Mouse (Mus musculus) liver, adult 2 months (tissue): ENCODE results near the gene 1700067K01Rik. TPM values are rescaled to one million over a fixed set of nuclear protein-coding genes. Genes with fewer than 3 reads are reported as not detected.

Experiments used
- DNase-seq: peaks from one replicate; pipeline ENCODE4 v3.0.0-alpha.2; 2011; ENCODE audit warnings: low read depth, low spot score; ENCODE audit errors: extremely low read depth
- H3K27ac ChIP-seq: fragments of 200-500 bp; replicated peaks from 2 replicates; pipeline ENCODE4 v1.5.1; 2012; ENCODE audit warnings: low read depth, mild to moderate bottlenecking, control low read depth, inconsistent platforms, low read length; ENCODE audit not compliant: insufficient read depth
- H3K27me3 ChIP-seq: fragments of 200-500 bp; 2 replicates; pipeline ENCODE4 v1.6.1; 2012; ENCODE audit warnings: mild to moderate bottlenecking, moderate library complexity, low read length, inconsistent platforms; ENCODE audit not compliant: control insufficient read depth, insufficient read depth
- H3K36me3 ChIP-seq: fragments of 200-500 bp; 2 replicates; pipeline ENCODE4 v1.6.1; 2012; ENCODE audit warnings: low read length, inconsistent platforms; ENCODE audit not compliant: control insufficient read depth, insufficient read depth
- H3K4me1 ChIP-seq: fragments of 200-500 bp; 2 replicates; pipeline ENCODE4 v1.6.1; 2011; ENCODE audit warnings: low read length; ENCODE audit not compliant: control insufficient read depth, insufficient read depth
- H3K4me3 ChIP-seq: fragments of 200-500 bp; 2 replicates; pipeline ENCODE4 v1.5.1; 2011; ENCODE audit warnings: low read depth, mild to moderate bottlenecking, control low read depth, low read length, moderate library complexity; ENCODE audit not compliant: insufficient read depth
- H3K79me2 ChIP-seq: fragments of 200-500 bp; 2 replicates; pipeline ENCODE4 v1.6.1; 2012; ENCODE audit warnings: inconsistent platforms, mild to moderate bottlenecking, low read length, moderate library complexity; ENCODE audit not compliant: control insufficient read depth, insufficient read depth
- H3K9ac ChIP-seq: fragments of 200-500 bp; 2 replicates; pipeline ENCODE4 v1.6.1; 2012; ENCODE audit warnings: low read depth, mild to moderate bottlenecking, control low read depth, inconsistent platforms, low read length
- CTCF ChIP-seq: fragments of 200-500 bp; IDR thresholded peaks from 2 replicates; pipeline ENCODE4 v1.5.1; 2011; ENCODE audit warnings: low read depth, low read length, control low read depth
- POLR2A ChIP-seq: fragments of 200-500 bp; IDR thresholded peaks from 2 replicates; pipeline ENCODE4 v1.6.1; 2011; ENCODE audit warnings: low read length, control low read depth; ENCODE audit not compliant: insufficient read depth; ENCODE audit errors: extremely low read depth
- WGBS: fragments of 180-500 bp; shearing (Covaris S2); methylation state at CpG from one replicate; pipeline ENCODE4 v1.1.7; 2018; 5-methylcytosine and 5-hydroxymethylcytosine counted together
- polyA plus RNA-seq: library from polyadenylated mRNA; depleted of rRNA; stranded (reverse); fragments of >200 nt; gene quantifications from 2 replicates; pipeline ENCODE4 v1.2.3, GENCODE M21; 2012
- total RNA-seq: library from RNA; depleted of rRNA; stranded (reverse); fragments of >200 nt; gene quantifications from 2 replicates; pipeline ENCODE4 v1.2.3, GENCODE M21; 2014

1700067K01Rik gene
- total and polyA plus RNA-seq, 2 experiments: 0.26 to 0.46 TPM

- H3K27ac ChIP-seq: peak within 1 kb of the TSS; percentile 84
- no peaks in the 10 kb centered on the region; the same call in 1 of the 2 replicates for H3K36me3 ChIP-seq
- peaks cover 12% of the 10 kb centered on the region for H3K4me1 ChIP-seq
- no peaks in the 10 kb centered on the region for H3K27me3 ChIP-seq
- DNase-seq: no peak
- H3K4me3 ChIP-seq: peak within 1 kb of the TSS; percentile 91
- no peak for TF ChIP-seq CTCF
- no peak for TF ChIP-seq POLR2A
- peak within 1 kb of the TSS; percentile 99 for H3K9ac ChIP-seq
- no peaks in the 10 kb centered on the region for H3K79me2 ChIP-seq
- 17% methylated on average over 101 of the region's 112 CpGs for WGBS
These were observed 3.7 kb upstream of the 1700067K01Rik start, which contains the start of gene Samd1 for GRCm38 (mm10) chr8:83997511-83998141. Gene Samd1 (plus strand): TSS chr8:83997672.

- peaks cover 21% of the 10 kb centered on the region for H3K4me1 ChIP-seq
- H3K27me3 ChIP-seq: no peaks in the 10 kb centered on the region
- H3K79me2 ChIP-seq: no peaks in the 10 kb centered on the region
- no peak for TF ChIP-seq POLR2A
- no peak for TF ChIP-seq CTCF
- H3K27ac ChIP-seq: peak overlapping the region; percentile 63
- H3K36me3 ChIP-seq: no peaks in the 10 kb centered on the region; the same call in 1 of the 2 replicates
- H3K4me3 ChIP-seq: peak overlapping the region; percentile 71
- WGBS: 10% methylated on average over 89 of the region's 92 CpGs
- H3K9ac ChIP-seq: peak overlapping the region; percentile 82
- peak; percentile 70 for DNase-seq
These were observed 2.9 kb upstream of the 1700067K01Rik start for GRCm38 (mm10) chr8:83998231-83999056.

- Histone ChIP-seq H3K27ac (no peak overlapping the region), H3K36me3 (no peaks in the 10 kb centered on the region; the same call in 1 of the 2 replicates), H3K9ac (peak overlapping the region; percentile 82; the same call in 1 of the 2 replicates), H3K4me3 (no peak overlapping the region), H3K4me1 (peaks cover 25% of the 10 kb centered on the region), H3K79me2 (no peaks in the 10 kb centered on the region), H3K27me3 (no peaks in the 10 kb centered on the region)
- DNase-seq: peak; percentile 58
- WGBS: 40% methylated on average over 16 of the region's 16 CpGs
- TF ChIP-seq POLR2A (no peak), CTCF (no peak)
These were observed 2.1 kb upstream of the 1700067K01Rik start for GRCm38 (mm10) chr8:83999057-83999705.

GRCm38 (mm10) chr8:83999825-84000224 lies 1.5 kb upstream of the 1700067K01Rik start:
- Histone ChIP-seq H3K9ac (no peak overlapping the region), H3K4me3 (no peak overlapping the region)

GRCm38 (mm10) chr8:84002957-84003611 lies 1.8 kb downstream of the 1700067K01Rik start:
- peak; percentile 56 for DNase-seq
- TF ChIP-seq CTCF: no peak
- Histone ChIP-seq H3K9ac (no peak overlapping the region; the same call in 1 of the 2 replicates), H3K27ac (no peak overlapping the region), H3K4me3 (no peak overlapping the region), H3K36me3 (no peaks in the 10 kb centered on the region), H3K4me1 (peaks cover 27% of the 10 kb centered on the region), H3K79me2 (no peaks in the 10 kb centered on the region), H3K27me3 (no peaks in the 10 kb centered on the region)
- 35% methylated on average over 12 of the region's 12 CpGs for WGBS

More at GRCm38 (mm10) chr8:83999825-84000224, 1.5 kb upstream of the 1700067K01Rik start:
- WGBS: 91% methylated on average over 2 of the region's 2 CpGs
- TF ChIP-seq CTCF (no peak), POLR2A (no peak)
- no peaks in the 10 kb centered on the region for H3K79me2 ChIP-seq
- peaks cover 25% of the 10 kb centered on the region for H3K4me1 ChIP-seq
- no peaks in the 10 kb centered on the region for H3K27me3 ChIP-seq
- no peaks in the 10 kb centered on the region; the same call in 1 of the 2 replicates for H3K36me3 ChIP-seq
- DNase-seq: no peak
- no peak overlapping the region for H3K27ac ChIP-seq
